Mouse (Mus musculus) small intestine, adult 2 months (tissue): ENCODE data around the gene Clhc1. TPM values are rescaled to one million over a fixed set of nuclear protein-coding genes. Genes with fewer than 3 reads are reported as not detected.
A peak's percentile ranks its signal among the peaks of the same experiment; 100 is the strongest.
"Not testable (repeated sequence)": the region's sequence is repeated elsewhere in the genome, so short reads cannot be mapped to it uniquely, and the experiment has no call there.

Experiments used
- H3K27ac ChIP-seq: fragments of 200-500 bp; 2 replicates; pipeline ENCODE4 v1.5.1; 2012; ENCODE audit warnings: low read depth, low read length, control low read depth, inconsistent platforms; ENCODE audit not compliant: insufficient read depth
- H3K27me3 ChIP-seq: fragments of 200-500 bp; 2 replicates; pipeline ENCODE4 v1.6.1; 2012; ENCODE audit warnings: mild to moderate bottlenecking, moderate library complexity, low read length, inconsistent platforms; ENCODE audit not compliant: control insufficient read depth, insufficient read depth
- H3K36me3 ChIP-seq: fragments of 200-500 bp; 2 replicates; pipeline ENCODE4 v1.6.1; 2012; ENCODE audit warnings: mild to moderate bottlenecking, low read length, control low read depth, inconsistent platforms; ENCODE audit not compliant: control insufficient read depth, insufficient read depth
- H3K4me1 ChIP-seq: fragments of 200-500 bp; 2 replicates; pipeline ENCODE4 v1.6.1; 2012; ENCODE audit warnings: low read length, inconsistent platforms, mixed read lengths; ENCODE audit not compliant: control insufficient read depth, insufficient read depth, insufficient read length
- H3K4me3 ChIP-seq: fragments of 200-500 bp; 2 replicates; pipeline ENCODE4 v1.5.1; 2012; ENCODE audit warnings: low read depth, mild to moderate bottlenecking, control low read depth, inconsistent platforms, low read length, moderate library complexity
- CTCF ChIP-seq: fragments of 200-500 bp; IDR thresholded peaks from 2 replicates; pipeline ENCODE4 v1.5.1; 2012; ENCODE audit warnings: low read depth, mild to moderate bottlenecking, control low read depth, inconsistent platforms, low read length, moderate library complexity, mixed read lengths; ENCODE audit not compliant: insufficient replicate concordance, insufficient read length; ENCODE audit errors: extremely low read depth
- POLR2A ChIP-seq: fragments of 200-500 bp; IDR thresholded peaks from 2 replicates; pipeline ENCODE4 v1.6.1; 2012; ENCODE audit warnings: low read depth, mild to moderate bottlenecking, control low read depth, inconsistent platforms, low read length, moderate library complexity
- WGBS: fragments of 180-500 bp; shearing (Covaris S2); methylation state at CpG from one replicate; pipeline ENCODE4 v1.1.7; 2018; 5-methylcytosine and 5-hydroxymethylcytosine counted together
- polyA plus RNA-seq: library from polyadenylated mRNA; depleted of rRNA; stranded (reverse); fragments of >200 nt; gene quantifications from 2 replicates; pipeline ENCODE4 v1.2.3, GENCODE M21; 2012

The Clhc1 gene
- polyA plus RNA-seq, 1 experiment: not detected

GRCm38 (mm10) chr11:29514682-29515412, 32.9 kb upstream of the Clhc1 start, which contains the start of gene Prorsd1:
TSS of gene Prorsd1 (minus strand) at chr11:29515033.
- H3K36me3 ChIP-seq: peaks cover 10% of the 10 kb centered on the region
- peak within 1 kb of the TSS; percentile 77 for H3K4me3 ChIP-seq
- H3K27ac ChIP-seq: peak within 1 kb of the TSS; percentile 45; the same call in 1 of the 2 replicates
- no peaks in the 10 kb centered on the region for H3K27me3 ChIP-seq
- H3K4me1 ChIP-seq: peaks cover 3% of the 10 kb centered on the region; the same call in 1 of the 2 replicates
- peak; percentile 84 for TF ChIP-seq POLR2A
- TF ChIP-seq CTCF: no peak
- 2% methylated on average over 40 of the region's 40 CpGs for WGBS

- Histone ChIP-seq H3K27ac (peak within 1 kb of the TSS; percentile 25), H3K27me3 (no peaks in the 10 kb centered on the region), H3K36me3 (peaks cover 12% of the 10 kb centered on the region), H3K4me3 (peak within 1 kb of the TSS; percentile 81), H3K4me1 (peaks cover 3% of the 10 kb centered on the region; the same call in 1 of the 2 replicates)
- WGBS: 3% methylated on average over 47 of the region's 47 CpGs
- TF ChIP-seq CTCF (no peak), POLR2A (peak; percentile 79)
These were observed 21.6 kb upstream of the Clhc1 start, which contains the start of gene Mtif2 for GRCm38 (mm10) chr11:29525988-29526794. TSS of gene Mtif2 (plus strand) at chr11:29526408.

- no peak for TF ChIP-seq POLR2A
- no peak for TF ChIP-seq CTCF
- no peak overlapping the region for H3K4me3 ChIP-seq
- H3K4me1 ChIP-seq: no peaks in the 10 kb centered on the region
- no peak overlapping the region for H3K27ac ChIP-seq
- 100% methylated on average over 1 of the region's 1 CpGs for WGBS
- H3K27me3 ChIP-seq: no peaks in the 10 kb centered on the region
- H3K36me3 ChIP-seq: peaks cover 44% of the 10 kb centered on the region
These were observed 9.5 kb upstream of the Clhc1 start for GRCm38 (mm10) chr11:29538201-29538600.

- WGBS: 84% methylated on average over 3 of the region's 3 CpGs
- peaks cover 34% of the 10 kb centered on the region for H3K36me3 ChIP-seq
- no peak for TF ChIP-seq CTCF
- TF ChIP-seq POLR2A: no peak
These were observed 3.4 kb upstream of the Clhc1 start for GRCm38 (mm10) chr11:29544225-29544945.

GRCm38 (mm10) chr11:29545150-29545752, 2.5 kb upstream of the Clhc1 start:
- H3K4me1 ChIP-seq, H3K4me3 ChIP-seq, H3K27me3 ChIP-seq, H3K27ac ChIP-seq: not testable (repeated sequence)
- 86% methylated on average over 4 of the region's 4 CpGs for WGBS
- H3K36me3 ChIP-seq: peaks cover 32% of the 10 kb centered on the region

More at GRCm38 (mm10) chr11:29544225-29544945, 3.4 kb upstream of the Clhc1 start:
- Histone ChIP-seq H3K4me3 (no peak overlapping the region), H3K27ac (no peak overlapping the region), H3K4me1 (peaks cover 2% of the 10 kb centered on the region; the same call in 1 of the 2 replicates), H3K27me3 (no peaks in the 10 kb centered on the region)

GRCm38 (mm10) chr11:29546297-29546696, 1.5 kb upstream of the Clhc1 start:
- H3K27me3 ChIP-seq, H3K4me1 ChIP-seq, H3K27ac ChIP-seq, H3K4me3 ChIP-seq: not testable (repeated sequence)
- H3K36me3 ChIP-seq: peaks cover 26% of the 10 kb centered on the region
- 86% methylated on average over 2 of the region's 2 CpGs for WGBS
